Comparison of ENCODE assay signal across 31 mouse cellular contexts in genomic region chr10:87449368-87449767, GRCm38 (mm10). TPM values are rescaled to one million over a fixed set of nuclear protein-coding genes. Genes with fewer than 3 reads are reported as not detected.
"Had no signal": no experiment of that assay in that cellular context is flagged by ENCODE, and none has a peak within 500 bp of the region (broad histone marks: within the 10 kb centered on the region; RNA-seq: fewer than 3 reads in every experiment).

No protein-coding gene starts in this region.

- ATAC-seq: hindbrain, postnatal 0 days; intestine, embryonic 16.5 days; liver, embryonic 12.5 days had no signal

- H3K4me2 ChIP-seq: heart, embryonic 11.5 days; heart, embryonic 13.5 days; heart, embryonic 15.5 days; hindbrain, embryonic 13.5 days; hindbrain, embryonic 15.5 days; kidney, embryonic 15.5 days; limb, embryonic 13.5 days; limb, embryonic 15.5 days; liver, embryonic 12.5 days had no signal

- H3K27ac ChIP-seq: heart, adult 2 months; heart, embryonic 13.5 days; heart, embryonic 15.5 days; hindbrain, embryonic 13.5 days; hindbrain, embryonic 15.5 days; hindbrain, postnatal 0 days; kidney, embryonic 15.5 days; kidney, postnatal 0 days; limb, embryonic 13.5 days; limb, embryonic 15.5 days; liver, embryonic 12.5 days; liver, embryonic 14.5 days had no signal

- H3K9ac ChIP-seq: heart, embryonic 13.5 days; heart, embryonic 15.5 days; hindbrain, embryonic 13.5 days; hindbrain, embryonic 15.5 days; kidney, embryonic 15.5 days; limb, embryonic 13.5 days; limb, embryonic 15.5 days; liver, embryonic 12.5 days; liver, embryonic 14.5 days had no signal

- H3K4me1 ChIP-seq: heart, embryonic 13.5 days; heart, embryonic 15.5 days; liver, embryonic 12.5 days had no signal

- DNase-seq: gastrocnemius, postnatal 14 days; gastrocnemius, postnatal 36 days; heart, adult 2 months; heart, postnatal 14 days; heart, postnatal 36 days; kidney, adult 11 months; kidney, adult 2 months; kidney, adult 9 months; kidney, postnatal 14 days; kidney, postnatal 36 days; layer of hippocampus, adult 9-11 months; layer of hippocampus, postnatal 36 days; left cerebral cortex, postnatal 4 days had no signal

- H3K4me3 ChIP-seq: heart, adult 2 months; heart, embryonic 13.5 days; heart, embryonic 15.5 days; hindbrain, embryonic 13.5 days; hindbrain, embryonic 15.5 days; kidney, embryonic 15.5 days; limb, embryonic 13.5 days; limb, embryonic 15.5 days; liver, embryonic 12.5 days had no signal

- H3K27me3 ChIP-seq: heart, embryonic 13.5 days; heart, embryonic 15.5 days; hindbrain, embryonic 13.5 days; hindbrain, embryonic 15.5 days; kidney, embryonic 15.5 days; limb, embryonic 13.5 days; limb, embryonic 15.5 days; liver, embryonic 12.5 days had no signal

- H3K36me3 ChIP-seq: heart, embryonic 13.5 days; heart, embryonic 15.5 days; hindbrain, embryonic 13.5 days; hindbrain, embryonic 15.5 days; kidney, embryonic 15.5 days; limb, embryonic 13.5 days; limb, embryonic 15.5 days; liver, embryonic 12.5 days had no signal

- H3K9me3 ChIP-seq: heart, embryonic 13.5 days; heart, embryonic 15.5 days; hindbrain, embryonic 13.5 days; hindbrain, embryonic 15.5 days; kidney, embryonic 15.5 days; limb, embryonic 13.5 days; limb, embryonic 15.5 days; liver, embryonic 12.5 days had no signal

RNA-seq across cellular contexts. Expression of gene Ascl1, which starts 44.1 kb away (rescaled TPM):
- total RNA-seq: gastrocnemius, adult 18-20 months; gastrocnemius, adult 8-10 months; gastrocnemius, postnatal 14 days; gastrocnemius, postnatal 36 days; heart, postnatal 36 days; hematopoietic stem cell, adult 5-6 weeks; liver, adult 2 months had no signal
- polyA plus RNA-seq: heart, postnatal 0 days; limb, embryonic 13.5 days; liver, adult 2 months had no signal
